Mouse (Mus musculus) erythroblast, embryonic 14.5 days (primary cell): Measurements from ENCODE around the gene Smarca4.

Source experiments
- GATA1 ChIP-seq: IDR thresholded peaks from 2 replicates; pipeline ENCODE4 v1.6.1; 2012; ENCODE audit warnings: low read length, inconsistent platforms, mixed read lengths
- TAL1 ChIP-seq: IDR thresholded peaks from 3 replicates; pipeline ENCODE4 v1.6.1; 2012; ENCODE audit warnings: low read length, inconsistent platforms, mixed read lengths

- no peak for TF ChIP-seq TAL1
- TF ChIP-seq GATA1 = no peak
Measured at GRCm38 (mm10) chr9:21724147-21724536, 108.2 kb downstream of the Smarca4 start.
